Mouse (Mus musculus) midbrain, embryonic 10.5 days (tissue): Measurements from ENCODE around the gene Lrrc32. TPM values are rescaled to one million over a fixed set of nuclear protein-coding genes. Genes with fewer than 3 reads are reported as not detected.
A peak's percentile ranks its signal among the peaks of the same experiment; 100 is the strongest.

Experiments
- DNase-seq: peaks from one replicate; pipeline ENCODE4 v3.0.0-alpha.2; 2017; ENCODE audit warnings: low spot score
- H3K27ac ChIP-seq: fragments of 300-500 bp; sonication (generic); replicated peaks from 2 replicates; pipeline ENCODE4 v1.5.1; 2016; ENCODE audit warnings: mild to moderate bottlenecking
- H3K27me3 ChIP-seq: fragments of 300-500 bp; sonication (generic); 2 replicates; pipeline ENCODE4 v1.6.1; 2016; ENCODE audit warnings: low read depth, mild to moderate bottlenecking; ENCODE audit not compliant: poor library complexity, severe bottlenecking
- H3K36me3 ChIP-seq: fragments of 300-500 bp; sonication (generic); 2 replicates; pipeline ENCODE4 v1.6.1; 2016; ENCODE audit warnings: mild to moderate bottlenecking, moderate library complexity
- H3K4me1 ChIP-seq: fragments of 300-500 bp; sonication (generic); 2 replicates; pipeline ENCODE4 v1.6.1; 2016
- H3K4me3 ChIP-seq: fragments of 300-500 bp; sonication (generic); 2 replicates; pipeline ENCODE4 v1.5.1; 2016; ENCODE audit warnings: mild to moderate bottlenecking, moderate library complexity
- H3K9me3 ChIP-seq: fragments of 300-500 bp; sonication (generic); replicated peaks from 2 replicates; pipeline ENCODE4 v1.6.1; 2016; ENCODE audit warnings: mild to moderate bottlenecking
- WGBS: fragments of 180-500 bp; shearing (Covaris S2); methylation state at CpG from one replicate; pipeline ENCODE4 v1.1.7; 2016; 5-methylcytosine and 5-hydroxymethylcytosine counted together
- polyA plus RNA-seq: library from polyadenylated mRNA; unstranded; fragments of >200 nt; fragmentation: Nextera tagmentation; extraction: Ambion mirVana; gene quantifications from 2 replicates; pipeline ENCODE4 v1.2.1, GENCODE M21; 2016

The Lrrc32 gene
- polyA plus RNA-seq, 1 experiment from 2014 or later = 5.2 TPM

- Histone ChIP-seq H3K4me1 (peaks cover 54% of the 10 kb centered on the region), H3K36me3 (no peaks in the 10 kb centered on the region), H3K4me3 (no peak overlapping the region), H3K9me3 (no peaks in the 10 kb centered on the region), H3K27me3 (no peaks in the 10 kb centered on the region), H3K27ac (peak overlapping the region; percentile 60)
- 64% methylated on average over 6 of the region's 6 CpGs for WGBS
- DNase-seq = no peak
Measured at GRCm38 (mm10) chr7:98503951-98504647, 15.0 kb downstream of the Lrrc32 start.

- no peak overlapping the region for H3K4me3 ChIP-seq
- no peaks in the 10 kb centered on the region for H3K9me3 ChIP-seq
- peaks cover 47% of the 10 kb centered on the region for H3K4me1 ChIP-seq
- H3K36me3 ChIP-seq = no peaks in the 10 kb centered on the region
- H3K27me3 ChIP-seq = no peaks in the 10 kb centered on the region
- 31% methylated on average over 5 of the region's 5 CpGs for WGBS
- peak overlapping the region; percentile 60 for H3K27ac ChIP-seq
- no peak for DNase-seq
Measured at GRCm38 (mm10) chr7:98504726-98505314, 15.7 kb downstream of the Lrrc32 start.

- WGBS = 23% methylated on average over 3 of the region's 3 CpGs
- Histone ChIP-seq H3K27ac (peak overlapping the region; percentile 60), H3K4me3 (no peak overlapping the region), H3K36me3 (no peaks in the 10 kb centered on the region), H3K4me1 (peaks cover 40% of the 10 kb centered on the region), H3K27me3 (no peaks in the 10 kb centered on the region), H3K9me3 (no peaks in the 10 kb centered on the region)
- no peak for DNase-seq
Measured at GRCm38 (mm10) chr7:98505664-98506063, 16.6 kb downstream of the Lrrc32 start.

- DNase-seq = no peak
- Histone ChIP-seq H3K27ac (no peak overlapping the region), H3K27me3 (no peaks in the 10 kb centered on the region), H3K9me3 (no peaks in the 10 kb centered on the region), H3K4me1 (no peaks in the 10 kb centered on the region), H3K36me3 (no peaks in the 10 kb centered on the region), H3K4me3 (no peak overlapping the region)
- WGBS = 79% methylated on average over 15 of the region's 15 CpGs
Measured at GRCm38 (mm10) chr7:98510961-98511958, 22.2 kb downstream of the Lrrc32 start.

- Histone ChIP-seq H3K4me3 (no peak overlapping the region), H3K36me3 (no peaks in the 10 kb centered on the region), H3K4me1 (no peaks in the 10 kb centered on the region), H3K27ac (no peak overlapping the region), H3K27me3 (no peaks in the 10 kb centered on the region), H3K9me3 (no peaks in the 10 kb centered on the region)
- 74% methylated on average over 3 of the region's 3 CpGs for WGBS
- DNase-seq = no peak
Measured at GRCm38 (mm10) chr7:98513251-98513650, 24.2 kb downstream of the Lrrc32 start.

GRCm38 (mm10) chr7:98522576-98522975 is 33.5 kb downstream of the Lrrc32 start:
- Histone ChIP-seq H3K4me3 (no peak overlapping the region), H3K36me3 (no peaks in the 10 kb centered on the region), H3K27ac (no peak overlapping the region; the same call in 1 of the 2 replicates), H3K4me1 (peaks cover 10% of the 10 kb centered on the region), H3K27me3 (peaks cover 3% of the 10 kb centered on the region; the same call in 1 of the 2 replicates), H3K9me3 (no peaks in the 10 kb centered on the region)
- no peak for DNase-seq
- 83% methylated on average over 5 of the region's 5 CpGs for WGBS

- H3K27ac ChIP-seq = 0 out of 2 replicates have a peak overlapping the region, but pooled peaks have one; percentile 1
Measured at GRCm38 (mm10) chr7:98523070-98523812, 34.2 kb downstream of the Lrrc32 start.

GRCm38 (mm10) chr7:98523813-98524361 is 34.8 kb downstream of the Lrrc32 start:
- H3K4me1 ChIP-seq = peaks cover 10% of the 10 kb centered on the region
- 14% methylated on average over 7 of the region's 7 CpGs for WGBS
- H3K27me3 ChIP-seq = peaks cover 3% of the 10 kb centered on the region; the same call in 1 of the 2 replicates
- peak overlapping the region; percentile 52 for H3K27ac ChIP-seq
- no peaks in the 10 kb centered on the region for H3K9me3 ChIP-seq
- DNase-seq = no peak
- no peak overlapping the region for H3K4me3 ChIP-seq
- H3K36me3 ChIP-seq = no peaks in the 10 kb centered on the region

More at GRCm38 (mm10) chr7:98523070-98523812, 34.2 kb downstream of the Lrrc32 start:
- DNase-seq = no peak
- Histone ChIP-seq H3K9me3 (no peaks in the 10 kb centered on the region), H3K27me3 (peaks cover 3% of the 10 kb centered on the region; the same call in 1 of the 2 replicates), H3K4me3 (no peak overlapping the region), H3K36me3 (no peaks in the 10 kb centered on the region), H3K4me1 (peaks cover 10% of the 10 kb centered on the region)
- 85% methylated on average over 8 of the region's 8 CpGs for WGBS

GRCm38 (mm10) chr7:98524401-98524800 is 35.3 kb downstream of the Lrrc32 start:
- 28% methylated on average over 6 of the region's 6 CpGs for WGBS
- H3K4me1 ChIP-seq = peaks cover 10% of the 10 kb centered on the region
- H3K27ac ChIP-seq = peak overlapping the region; percentile 52
- H3K4me3 ChIP-seq = no peak overlapping the region
- no peak for DNase-seq
- no peaks in the 10 kb centered on the region for H3K9me3 ChIP-seq
- no peaks in the 10 kb centered on the region for H3K36me3 ChIP-seq
- H3K27me3 ChIP-seq = peaks cover 3% of the 10 kb centered on the region; the same call in 1 of the 2 replicates

- peaks cover 10% of the 10 kb centered on the region for H3K4me1 ChIP-seq
- 87% methylated on average over 6 of the region's 6 CpGs for WGBS
- no peak overlapping the region for H3K4me3 ChIP-seq
- no peaks in the 10 kb centered on the region for H3K9me3 ChIP-seq
- no peaks in the 10 kb centered on the region for H3K36me3 ChIP-seq
- peaks cover 3% of the 10 kb centered on the region; the same call in 1 of the 2 replicates for H3K27me3 ChIP-seq
- H3K27ac ChIP-seq = no peak overlapping the region
- no peak for DNase-seq
Measured at GRCm38 (mm10) chr7:98524869-98525699, 36.0 kb downstream of the Lrrc32 start.

GRCm38 (mm10) chr7:98527085-98527484 is 38.0 kb downstream of the Lrrc32 start:
- no peaks in the 10 kb centered on the region for H3K9me3 ChIP-seq
- H3K27me3 ChIP-seq = peaks cover 3% of the 10 kb centered on the region; the same call in 1 of the 2 replicates
- H3K36me3 ChIP-seq = no peaks in the 10 kb centered on the region
- DNase-seq = no peak
- WGBS = 96% methylated on average over 3 of the region's 3 CpGs
- H3K4me1 ChIP-seq = peaks cover 10% of the 10 kb centered on the region
- H3K27ac ChIP-seq = no peak overlapping the region
- H3K4me3 ChIP-seq = no peak overlapping the region
